Mouse (Mus musculus) adrenal gland, adult (tissue): ENCODE measurements around the gene Olfr1276.

Experiments
- DNase-seq, 2 experiments: peaks; one replicate each; pipeline ENCODE4 v3.0.0; 2022 to 2023; ENCODE audit warnings: low spot score in 1 of 2; ENCODE audit not compliant: inconsistent age in 2 of 2

Olfr1276 gene

GRCm38 (mm10) chr2:111254216-111254615 lies at the start of gene Olfr1276:
Gene Olfr1276, plus strand, starts transcription at chr2:111254516.
- no peak for DNase-seq

- DNase-seq: no peak
Observed at GRCm38 (mm10) chr2:111229502-111229901, 24.8 kb upstream of the Olfr1276 start, which contains the start of gene 4930430A15Rik. Gene 4930430A15Rik, minus strand, starts transcription at chr2:111229602.

- no peak for DNase-seq
Observed at GRCm38 (mm10) chr2:111235186-111235585, 19.1 kb upstream of the Olfr1276 start, which contains the start of gene Olfr1275. Gene Olfr1275, minus strand, starts transcription at chr2:111235286.

DNA sequence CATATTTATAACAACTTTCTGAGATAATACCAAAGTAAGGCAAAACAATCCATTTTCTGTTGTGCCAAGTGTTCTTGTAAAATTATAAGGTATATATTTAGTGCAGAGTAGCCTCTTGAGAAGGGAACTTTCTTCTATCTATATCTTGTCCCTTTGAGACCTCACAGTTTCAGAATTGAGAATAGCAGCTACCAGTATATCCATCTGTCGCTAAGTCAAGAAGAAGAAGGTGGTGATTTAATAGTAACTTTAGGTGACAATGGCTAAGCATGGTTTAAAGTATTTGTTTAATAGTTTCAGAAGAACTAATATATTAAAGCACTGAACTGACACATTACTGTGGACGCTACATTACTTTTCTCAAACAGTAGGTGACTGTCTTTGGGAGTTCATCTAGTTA lies 19.7 kb downstream of the Olfr1276 start, which contains the start of gene Olfr1277:
Gene Olfr1277 (minus strand): TSS at position 101 of the 400 bp plus-strand sequence.
- no peak for DNase-seq

GRCm38 (mm10) chr2:111289836-111290235 lies 35.5 kb downstream of the Olfr1276 start, which contains the start of gene Olfr1278:
Gene Olfr1278, plus strand, starts transcription at chr2:111290136.
- no peak for DNase-seq

GRCm38 (mm10) chr2:111298541-111298940 lies 44.2 kb downstream of the Olfr1276 start:
- no peak for DNase-seq

- DNase-seq: no peak
Observed at GRCm38 (mm10) chr2:111300374-111300773, 46.1 kb downstream of the Olfr1276 start, which contains the start of gene Olfr1279. Gene Olfr1279, plus strand, starts transcription at chr2:111300635.
